Mouse (Mus musculus) gastrocnemius, postnatal 10 days (tissue): Measurements from ENCODE around the gene Unc5b. TPM values are rescaled to one million over a fixed set of nuclear protein-coding genes. Genes with fewer than 3 reads are reported as not detected.
"Not testable (repeated sequence)": the region's sequence is repeated elsewhere in the genome, so short reads cannot be mapped to it uniquely, and the experiment has no call there.

Experiments
- DNase-seq: peaks from one replicate; pipeline ENCODE4 v3.0.0; 2021; ENCODE audit warnings: mixed read lengths
- long read RNA-seq, 2 experiments: library from polyadenylated mRNA; stranded (forward); transcript quantifications; one replicate each; pipeline ENCODE4 v2.0.0; 2021
- total RNA-seq, 2 experiments: library from RNA; stranded (reverse); gene quantifications; 2 replicates each; pipeline ENCODE4 v1.2.3; 2021

The Unc5b gene
- 10 to 100 TPM; 12.1 to 20.3 TPM for total RNA-seq
- long read RNA-seq, experiment 1, partial matches to known transcripts, result 1 of 11 reads
- long read RNA-seq, experiment 1, other reads (novel, unspliced or antisense), result 10 of 11 reads
- long read RNA-seq, experiment 2, partial matches to known transcripts, result 0 of 3 reads
- long read RNA-seq, experiment 2, other reads (novel, unspliced or antisense), result 2 of 3 reads

- DNase-seq, result peak; percentile 96
Measured at GRCm38 (mm10) chr10:60831379-60831778, at the start of gene Unc5b. TSS of gene Unc5b (minus strand) at chr10:60831581.

GRCm38 (mm10) chr10:60879817-60880216, 48.4 kb upstream of the Unc5b start:
- no peak for DNase-seq

- DNase-seq, result no peak
Measured at GRCm38 (mm10) chr10:60877075-60877474, 45.7 kb upstream of the Unc5b start.

- no peak for DNase-seq
Measured at GRCm38 (mm10) chr10:60875011-60875410, 43.6 kb upstream of the Unc5b start.

GRCm38 (mm10) chr10:60863318-60863717, 31.9 kb upstream of the Unc5b start:
- DNase-seq, result no peak

- DNase-seq, result no peak
Measured at GRCm38 (mm10) chr10:60862477-60863293, 31.3 kb upstream of the Unc5b start.

GRCm38 (mm10) chr10:60845271-60845670, 13.9 kb upstream of the Unc5b start:
- not testable (repeated sequence) for DNase-seq

GRCm38 (mm10) chr10:60838816-60839215, 7.4 kb upstream of the Unc5b start:
- DNase-seq, result no peak

- peak; percentile 87 for DNase-seq
Measured at GRCm38 (mm10) chr10:60834949-60835348, 3.6 kb upstream of the Unc5b start.

- DNase-seq, result no peak
Measured at GRCm38 (mm10) chr10:60832664-60833173, 1.3 kb upstream of the Unc5b start.

- DNase-seq, result peak; percentile 42
Measured at GRCm38 (mm10) chr10:60830556-60831350, 628 bp downstream of the Unc5b start.

- no peak for DNase-seq
Measured at GRCm38 (mm10) chr10:60830000-60830399, 1.4 kb downstream of the Unc5b start.

GRCm38 (mm10) chr10:60829071-60829470, 2.3 kb downstream of the Unc5b start:
- DNase-seq, result no peak

- DNase-seq, result no peak
Measured at GRCm38 (mm10) chr10:60827901-60828670, 3.3 kb downstream of the Unc5b start.

- no peak for DNase-seq
Measured at GRCm38 (mm10) chr10:60827266-60827665, 4.1 kb downstream of the Unc5b start.

GRCm38 (mm10) chr10:60826461-60827237, 4.7 kb downstream of the Unc5b start:
- no peak for DNase-seq

- DNase-seq, result no peak
Measured at GRCm38 (mm10) chr10:60825955-60826354, 5.4 kb downstream of the Unc5b start.

- no peak for DNase-seq
Measured at GRCm38 (mm10) chr10:60823744-60824143, 7.6 kb downstream of the Unc5b start.

GRCm38 (mm10) chr10:60822641-60823425, 8.5 kb downstream of the Unc5b start:
- no peak for DNase-seq

- DNase-seq, result no peak
Measured at GRCm38 (mm10) chr10:60821736-60822358, 9.5 kb downstream of the Unc5b start.
